Mouse (Mus musculus) neural tube, embryonic 12.5 days (tissue): ENCODE data around the gene Hsd17b2. TPM values are rescaled to one million over a fixed set of nuclear protein-coding genes. Genes with fewer than 3 reads are reported as not detected.

Experiments used
- ATAC-seq: fragments of 200-750 bp; cut with Nextera tagmentation; 2 replicates; pipeline ENCODE4 v1.8.0; 2017; ENCODE audit warnings: low read depth, mild to moderate bottlenecking, moderate TSS enrichment, moderate library complexity; ENCODE audit not compliant: low FRiP score
- H3K27ac ChIP-seq: fragments of 300-500 bp; sonication (generic); 2 replicates; pipeline ENCODE4 v1.5.1; 2016
- H3K27me3 ChIP-seq: fragments of 300-500 bp; sonication (generic); replicated peaks from 2 replicates; pipeline ENCODE4 v1.6.1; 2016; ENCODE audit warnings: mild to moderate bottlenecking
- H3K36me3 ChIP-seq: fragments of 300-500 bp; sonication (generic); 2 replicates; pipeline ENCODE4 v1.6.1; 2016; ENCODE audit warnings: mild to moderate bottlenecking
- H3K4me1 ChIP-seq: fragments of 300-500 bp; sonication (generic); 2 replicates; pipeline ENCODE4 v1.6.1; 2016
- H3K4me2 ChIP-seq: fragments of 300-500 bp; sonication (generic); replicated peaks from 2 replicates; pipeline ENCODE4 v1.6.1; 2016; ENCODE audit warnings: mild to moderate bottlenecking
- H3K4me3 ChIP-seq: fragments of 300-500 bp; sonication (generic); 2 replicates; pipeline ENCODE4 v1.5.1; 2016
- H3K9ac ChIP-seq: fragments of 300-500 bp; sonication (generic); 2 replicates; pipeline ENCODE4 v1.6.1; 2016; ENCODE audit warnings: mild to moderate bottlenecking
- H3K9me3 ChIP-seq: fragments of 300-500 bp; sonication (generic); 2 replicates; pipeline ENCODE4 v1.6.1; 2016; ENCODE audit warnings: mild to moderate bottlenecking
- WGBS: fragments of 180-500 bp; shearing (Covaris S2); methylation state at CpG from one replicate; pipeline ENCODE4 v1.1.7; 2016; 5-methylcytosine and 5-hydroxymethylcytosine counted together
- polyA plus RNA-seq: library from polyadenylated mRNA; unstranded; fragments of >200 nt; fragmentation: Nextera tagmentation; extraction: Ambion mirVana; gene quantifications from 2 replicates; pipeline ENCODE4 v1.2.1, GENCODE M21; 2016

The Hsd17b2 gene
- polyA plus RNA-seq, 1 experiment from 2014 or later, result not detected

DNA sequence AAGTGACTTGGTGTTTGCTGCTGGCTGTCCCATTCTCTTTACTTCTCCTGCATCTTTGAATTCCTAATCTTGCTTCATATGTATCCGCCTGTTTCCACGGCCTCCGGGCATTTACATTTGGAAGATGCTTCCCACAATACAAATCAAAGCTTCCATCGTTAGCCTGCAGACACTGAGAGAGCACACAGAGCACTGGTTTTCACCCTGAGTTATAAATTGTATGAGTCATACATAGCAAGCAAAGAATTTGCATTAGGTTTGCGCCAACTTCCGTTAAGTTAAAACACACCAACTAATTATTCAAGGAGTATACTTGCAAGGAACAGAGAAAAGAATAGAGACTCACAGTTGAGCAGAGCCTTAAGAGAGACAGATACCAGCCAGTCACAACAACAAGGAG is 77.6 kb downstream of the Hsd17b2 start:
- no peak overlapping the region for H3K4me3 ChIP-seq
- no peak overlapping the region for H3K4me2 ChIP-seq
- 87% methylated on average over 6 of the region's 6 CpGs for WGBS

DNA sequence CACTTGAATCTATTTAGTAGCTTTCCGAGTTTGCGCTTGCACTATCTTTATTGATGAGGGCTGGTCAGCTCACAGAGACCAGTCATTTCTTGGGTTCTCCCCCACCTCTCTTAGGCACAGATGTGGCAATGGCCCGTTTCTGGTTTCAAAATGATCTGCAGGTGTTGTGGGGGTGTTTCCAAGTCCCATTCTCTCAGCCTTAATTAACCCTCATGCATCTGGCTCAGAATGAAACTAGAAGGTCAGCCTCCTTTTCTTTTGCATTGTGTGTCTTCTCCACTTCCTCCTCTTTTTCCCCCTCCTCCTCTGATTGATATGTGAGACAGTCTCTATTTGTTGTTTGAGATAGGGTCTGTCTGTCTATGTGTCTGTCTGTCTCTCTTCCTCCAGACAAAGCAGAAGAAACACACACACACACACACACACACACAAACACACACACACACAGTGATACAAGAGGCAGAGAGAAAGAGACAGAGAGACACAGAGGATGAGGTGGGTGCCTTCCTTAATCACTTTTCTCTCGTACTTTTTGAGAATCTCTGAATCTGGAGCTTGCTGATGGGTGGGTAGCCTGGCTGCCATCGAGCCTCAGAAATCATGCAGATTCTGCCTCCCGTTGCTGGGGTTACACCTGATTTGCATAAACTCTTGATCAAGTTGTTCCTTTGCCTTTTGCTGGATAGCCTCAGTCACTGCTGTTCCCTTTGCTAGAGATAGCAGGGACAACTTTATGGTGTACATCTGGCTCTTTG is 79.8 kb downstream of the Hsd17b2 start:
- Histone ChIP-seq H3K36me3 (no peaks in the 10 kb centered on the region), H3K27me3 (no peaks in the 10 kb centered on the region), H3K9me3 (no peaks in the 10 kb centered on the region), H3K27ac (no peak overlapping the region), H3K9ac (no peak overlapping the region), H3K4me1 (no peaks in the 10 kb centered on the region), H3K4me2 (no peak overlapping the region), H3K4me3 (no peak overlapping the region)
- WGBS, result 69% methylated on average over 6 of the region's 6 CpGs
- no peak for ATAC-seq

More for the DNA sequence above, 77.6 kb downstream of the Hsd17b2 start:
- Histone ChIP-seq H3K9ac (no peak overlapping the region), H3K4me1 (no peaks in the 10 kb centered on the region), H3K27ac (no peak overlapping the region), H3K9me3 (no peaks in the 10 kb centered on the region), H3K36me3 (no peaks in the 10 kb centered on the region), H3K27me3 (no peaks in the 10 kb centered on the region)
- no peak for ATAC-seq

DNA sequence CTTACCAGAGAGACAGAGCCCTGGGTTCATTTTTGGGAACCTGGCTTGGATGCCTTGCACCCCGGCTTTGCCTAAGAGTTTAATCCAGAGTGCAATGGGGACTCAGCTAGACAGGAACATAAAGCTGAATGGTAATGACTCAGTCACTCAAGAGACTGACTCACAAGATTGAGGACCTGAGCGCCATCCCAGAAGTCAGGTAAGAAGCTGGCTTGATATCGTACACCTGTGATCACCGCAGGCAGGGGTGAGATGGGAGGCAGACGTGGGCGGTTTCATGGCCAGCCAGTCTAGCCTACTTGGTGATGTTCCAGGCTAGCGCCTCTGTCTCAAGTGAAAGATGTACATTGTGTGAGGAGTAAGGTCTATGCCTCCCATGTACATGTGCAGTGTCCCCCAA is 81.3 kb downstream of the Hsd17b2 start:
- H3K27ac ChIP-seq, result no peak overlapping the region
- H3K4me2 ChIP-seq, result no peak overlapping the region
- no peak overlapping the region for H3K9ac ChIP-seq
- H3K4me1 ChIP-seq, result no peaks in the 10 kb centered on the region
- no peak overlapping the region for H3K4me3 ChIP-seq
- H3K9me3 ChIP-seq, result peaks cover 11% of the 10 kb centered on the region
- no peak for ATAC-seq
- 94% methylated on average over 7 of the region's 7 CpGs for WGBS
- H3K36me3 ChIP-seq, result peaks cover 12% of the 10 kb centered on the region
- no peaks in the 10 kb centered on the region for H3K27me3 ChIP-seq

DNA sequence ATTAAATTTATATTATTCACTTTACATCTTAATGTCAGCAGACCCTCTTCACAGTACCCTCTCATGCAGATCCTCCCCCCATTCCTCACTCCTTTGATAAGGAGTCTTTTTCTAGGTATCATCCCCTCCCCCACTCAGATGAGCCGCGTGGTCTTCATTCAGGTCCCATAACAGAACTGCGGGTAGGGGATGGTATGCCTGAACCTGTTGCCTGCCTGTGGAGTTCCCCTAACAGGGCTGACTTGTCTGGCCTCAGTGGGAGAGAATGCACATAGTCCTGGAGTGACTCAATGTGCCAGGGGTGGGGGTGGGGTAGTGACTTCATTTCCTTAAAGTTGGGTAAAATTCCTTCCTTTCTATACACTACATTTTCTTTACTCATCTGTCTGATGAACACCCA is 84.7 kb downstream of the Hsd17b2 start:
- Histone ChIP-seq H3K4me3 (no peak overlapping the region), H3K4me1 (no peaks in the 10 kb centered on the region), H3K27me3 (no peaks in the 10 kb centered on the region), H3K9me3 (peaks cover 11% of the 10 kb centered on the region), H3K36me3 (peaks cover 40% of the 10 kb centered on the region), H3K9ac (no peak overlapping the region), H3K27ac (no peak overlapping the region), H3K4me2 (no peak overlapping the region)
- WGBS, result 89% methylated on average over 3 of the region's 3 CpGs
- no peak for ATAC-seq

DNA sequence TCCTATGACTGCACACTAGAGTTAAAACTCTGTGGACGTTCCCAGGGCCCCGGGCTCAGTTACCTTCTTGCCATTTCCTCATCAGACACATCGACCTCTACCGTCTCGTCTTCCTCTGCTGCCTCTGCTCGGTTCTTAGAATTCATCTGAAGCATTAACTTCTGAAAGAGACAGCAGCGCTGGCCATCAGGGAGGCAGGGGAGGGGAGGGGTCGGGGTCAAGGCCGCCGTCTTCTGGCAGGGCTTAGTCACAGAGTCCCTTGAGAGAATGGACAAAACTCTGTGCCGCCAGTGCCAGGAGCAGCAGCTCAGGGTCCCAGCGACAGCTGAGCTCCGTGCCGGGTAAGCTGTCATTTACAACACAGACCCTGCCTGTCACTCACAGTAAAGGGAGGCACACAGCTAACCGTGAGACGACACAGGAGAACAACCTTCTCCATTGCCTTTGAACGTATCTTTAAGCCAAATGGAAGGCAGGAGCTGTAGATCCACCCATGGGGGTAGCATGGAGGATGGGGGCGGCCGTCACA is 91.0 kb downstream of the Hsd17b2 start:
- H3K4me2 ChIP-seq, result no peak overlapping the region
- peaks cover 10% of the 10 kb centered on the region; the same call in 1 of the 2 replicates for H3K4me1 ChIP-seq
- H3K9ac ChIP-seq, result no peak overlapping the region
- H3K27ac ChIP-seq, result no peak overlapping the region
- no peak for ATAC-seq
- H3K9me3 ChIP-seq, result peaks cover 3% of the 10 kb centered on the region; the same call in 1 of the 2 replicates
- H3K36me3 ChIP-seq, result peaks cover 66% of the 10 kb centered on the region
- whole genome bisulfite sequencing, result 82% methylated on average over 19 of the region's 19 CpGs
- no peak overlapping the region for H3K4me3 ChIP-seq
- no peaks in the 10 kb centered on the region for H3K27me3 ChIP-seq

DNA sequence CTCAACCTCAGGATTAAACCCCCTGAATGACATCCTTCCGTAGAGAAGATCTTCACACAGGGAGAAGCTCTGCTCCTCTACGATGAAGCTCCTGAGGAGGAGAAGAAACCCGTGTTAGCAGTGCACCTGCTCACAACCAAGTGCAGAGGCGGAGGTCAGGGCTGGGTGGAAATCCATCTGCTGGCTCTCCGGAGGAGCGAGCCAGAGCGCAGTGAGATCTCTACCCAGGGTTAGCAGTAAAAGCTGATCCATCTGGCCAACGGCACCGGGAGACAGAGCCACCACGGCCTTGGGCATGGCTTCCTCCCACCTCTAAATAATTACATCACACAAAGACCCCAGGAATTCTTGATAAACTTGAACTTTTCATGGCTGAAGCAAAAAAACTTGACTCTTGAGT is 92.9 kb downstream of the Hsd17b2 start:
- Histone ChIP-seq H3K27ac (no peak overlapping the region), H3K4me2 (no peak overlapping the region), H3K4me1 (peaks cover 10% of the 10 kb centered on the region; the same call in 1 of the 2 replicates), H3K4me3 (no peak overlapping the region), H3K9ac (no peak overlapping the region), H3K36me3 (peaks cover 63% of the 10 kb centered on the region), H3K27me3 (no peaks in the 10 kb centered on the region), H3K9me3 (no peaks in the 10 kb centered on the region)
- 84% methylated on average over 10 of the region's 10 CpGs for WGBS
- no peak for ATAC-seq

DNA sequence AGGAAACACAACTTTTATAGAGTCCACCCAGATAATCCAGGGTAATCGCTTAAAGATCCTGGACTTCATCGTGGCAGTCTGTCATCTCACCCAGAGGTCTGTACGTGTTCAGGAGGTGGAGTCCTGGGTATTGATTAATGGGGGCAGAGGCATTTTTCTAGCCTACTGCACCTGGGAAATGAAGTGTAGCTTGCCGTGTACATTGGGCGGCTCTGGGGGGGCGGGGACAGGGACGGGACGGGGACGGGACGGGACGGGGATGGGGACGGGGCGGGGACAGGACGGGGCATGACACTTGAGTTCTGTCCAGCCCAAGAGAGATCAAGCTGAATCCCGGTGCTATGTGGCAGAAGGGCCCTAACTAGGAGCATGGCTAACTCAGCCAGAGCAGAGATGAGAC is 94.8 kb downstream of the Hsd17b2 start:
- 88% methylated on average over 15 of the region's 15 CpGs for WGBS
- no peak overlapping the region for H3K9ac ChIP-seq
- no peak overlapping the region for H3K4me3 ChIP-seq
- no peak overlapping the region for H3K4me2 ChIP-seq
- no peaks in the 10 kb centered on the region for H3K27me3 ChIP-seq
- peaks cover 24% of the 10 kb centered on the region; the same call in 1 of the 2 replicates for H3K4me1 ChIP-seq
- no peak for ATAC-seq
- no peak overlapping the region for H3K27ac ChIP-seq
- H3K9me3 ChIP-seq, result no peaks in the 10 kb centered on the region
- peaks cover 45% of the 10 kb centered on the region for H3K36me3 ChIP-seq

DNA sequence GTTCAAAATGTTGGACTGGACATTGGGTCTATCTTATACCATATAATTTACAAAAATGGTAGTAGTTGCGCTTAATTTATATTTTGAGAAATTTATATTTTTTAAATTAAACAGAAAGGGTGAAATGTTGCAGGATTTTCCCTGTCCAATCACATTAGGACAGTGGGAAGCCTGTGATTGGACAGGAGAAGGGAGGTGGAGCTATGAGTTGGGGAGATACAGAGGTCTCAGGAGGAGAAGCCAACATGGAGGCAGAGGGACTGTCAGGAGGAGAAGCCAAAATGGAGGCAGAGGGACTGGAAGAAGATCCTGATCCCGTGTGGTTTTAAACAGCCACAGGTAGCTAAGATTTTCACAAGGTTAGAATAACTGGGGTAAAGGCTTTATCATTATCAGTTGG is 96.4 kb downstream of the Hsd17b2 start:
- no peak overlapping the region for H3K27ac ChIP-seq
- WGBS, result 95% methylated on average over 2 of the region's 2 CpGs

DNA sequence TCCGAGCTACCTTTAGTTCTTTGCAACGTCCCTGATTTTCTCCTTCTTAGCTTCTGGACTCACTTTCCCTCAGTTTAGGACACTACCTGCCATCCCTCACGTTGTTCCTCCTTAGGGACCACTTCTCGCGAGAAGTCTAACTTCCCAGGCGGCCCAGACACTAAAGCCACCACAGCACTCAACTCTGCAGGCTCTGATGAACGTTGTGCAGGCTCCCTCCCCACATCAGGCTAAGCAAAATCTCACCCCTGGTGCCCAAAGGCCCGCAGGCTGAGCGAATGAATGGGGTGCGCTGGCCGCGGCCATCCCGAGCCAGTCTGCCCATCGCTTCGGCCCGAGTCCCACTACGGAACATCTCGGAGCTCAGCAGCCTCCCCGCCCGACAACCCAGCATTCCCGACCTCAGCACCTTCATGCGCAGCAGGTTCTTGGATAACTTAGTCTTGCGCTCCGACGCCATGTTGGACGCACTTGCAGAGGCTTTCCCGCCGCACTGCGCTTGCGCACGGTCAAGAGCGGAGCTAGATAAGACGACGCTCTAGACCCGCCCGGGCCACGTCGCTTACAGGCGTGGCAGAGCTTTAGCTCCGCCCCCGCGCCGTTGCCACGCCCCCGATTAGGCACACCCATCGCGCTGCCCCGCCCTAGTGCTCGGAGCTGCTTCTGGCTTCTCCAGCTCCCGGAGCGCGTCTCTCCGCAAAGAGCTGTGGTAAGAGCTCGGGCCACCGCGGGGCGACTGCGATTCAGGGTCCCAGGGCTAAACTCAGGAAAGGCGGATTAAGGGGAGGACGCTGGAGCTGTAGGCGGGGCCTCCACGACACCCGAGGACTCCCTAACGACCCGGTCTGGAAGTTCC is 100.0 kb downstream of the Hsd17b2 start, which contains the start of gene Mphosph6:
Gene Mphosph6, minus strand, starts transcription at position 501 of the 856 bp plus-strand sequence.
- under 1% methylated on average over 65 of the region's 65 CpGs for WGBS
- Histone ChIP-seq H3K9me3 (no peaks in the 10 kb centered on the region), H3K4me2 (peak within 1 kb of the TSS; percentile 67), H3K4me3 (peak within 1 kb of the TSS; percentile 72), H3K27ac (no peak within 1 kb of the TSS), H3K27me3 (no peaks in the 10 kb centered on the region), H3K4me1 (peaks cover 18% of the 10 kb centered on the region; the same call in 1 of the 2 replicates), H3K36me3 (peaks cover 14% of the 10 kb centered on the region; the same call in 1 of the 2 replicates), H3K9ac (peak within 1 kb of the TSS; percentile 73)
- peak; percentile 98 for ATAC-seq

More for the DNA sequence above, 96.4 kb downstream of the Hsd17b2 start:
- H3K4me2 ChIP-seq, result no peak overlapping the region
- H3K27me3 ChIP-seq, result no peaks in the 10 kb centered on the region
- H3K4me3 ChIP-seq, result no peak overlapping the region
- ATAC-seq, result no peak
- peaks cover 31% of the 10 kb centered on the region for H3K36me3 ChIP-seq
- no peak overlapping the region for H3K9ac ChIP-seq
- peaks cover 27% of the 10 kb centered on the region; the same call in 1 of the 2 replicates for H3K4me1 ChIP-seq
- H3K9me3 ChIP-seq, result no peaks in the 10 kb centered on the region

DNA sequence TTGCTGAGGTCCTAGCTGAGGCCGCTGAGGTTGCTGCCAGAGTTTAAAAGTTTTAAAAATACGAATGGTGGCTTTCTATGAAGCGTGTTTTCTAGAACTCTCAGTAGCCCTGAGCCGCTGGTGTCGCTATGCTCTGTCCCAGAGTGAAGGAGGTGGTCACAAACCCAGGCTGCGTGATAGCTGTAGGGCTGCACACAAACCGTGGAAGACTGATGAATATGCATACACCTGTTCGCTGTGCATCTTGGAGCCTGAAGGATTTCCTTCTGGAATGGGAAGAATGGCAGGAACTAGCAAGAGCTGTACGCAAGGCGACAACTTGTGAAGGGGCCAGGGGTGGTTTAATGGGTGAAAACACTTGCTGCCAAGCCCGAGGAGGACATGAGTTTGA is 100.6 kb downstream of the Hsd17b2 start:
- H3K27me3 ChIP-seq, result no peaks in the 10 kb centered on the region
- WGBS, result 4% methylated on average over 11 of the region's 11 CpGs
- ATAC-seq, result peak; percentile 65
- no peak overlapping the region for H3K27ac ChIP-seq
- peaks cover 18% of the 10 kb centered on the region; the same call in 1 of the 2 replicates for H3K4me1 ChIP-seq
- H3K4me3 ChIP-seq, result peak overlapping the region; percentile 72
- peak overlapping the region; percentile 67 for H3K4me2 ChIP-seq
- peak overlapping the region; percentile 47; the same call in 1 of the 2 replicates for H3K9ac ChIP-seq
- H3K9me3 ChIP-seq, result no peaks in the 10 kb centered on the region
- peaks cover 10% of the 10 kb centered on the region; the same call in 1 of the 2 replicates for H3K36me3 ChIP-seq

DNA sequence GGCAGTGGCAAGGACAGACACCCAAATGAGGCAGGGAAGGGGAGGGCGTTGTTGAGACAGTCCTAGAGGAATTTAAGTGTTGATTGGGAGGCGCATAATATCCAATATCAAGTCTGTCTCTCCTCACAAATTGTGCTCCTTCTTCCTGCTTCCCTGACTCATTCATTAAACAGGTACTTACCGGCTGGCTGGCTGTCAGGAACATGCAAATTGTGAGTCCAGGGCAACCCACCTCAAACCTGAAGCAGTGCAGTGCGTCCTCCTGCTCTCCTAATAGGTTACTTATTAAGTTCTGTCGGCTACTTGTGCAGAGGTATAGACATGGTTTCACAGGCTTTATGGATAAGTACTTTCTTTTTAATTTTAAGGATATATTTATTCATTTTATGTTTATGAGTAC is 103.7 kb downstream of the Hsd17b2 start:
- Histone ChIP-seq H3K4me3 (no peak overlapping the region), H3K9ac (no peak overlapping the region), H3K27me3 (no peaks in the 10 kb centered on the region), H3K27ac (no peak overlapping the region), H3K36me3 (no peaks in the 10 kb centered on the region), H3K4me2 (no peak overlapping the region), H3K9me3 (no peaks in the 10 kb centered on the region), H3K4me1 (peaks cover 11% of the 10 kb centered on the region; the same call in 1 of the 2 replicates)
- ATAC-seq, result no peak
- 61% methylated on average over 5 of the region's 5 CpGs for WGBS
